Mouse (Mus musculus) cerebellum, adult 2 months (tissue): ENCODE data around the gene Gpr62.

Source experiments
- CTCF ChIP-seq: fragments of 200-500 bp; IDR thresholded peaks from 2 replicates; pipeline ENCODE4 v1.5.1; 2011; ENCODE audit warnings: low read depth, mild to moderate bottlenecking, control low read depth, low read length, moderate library complexity, borderline replicate concordance; ENCODE audit not compliant: insufficient read depth
- POLR2A ChIP-seq: fragments of 200-500 bp; IDR thresholded peaks from 2 replicates; pipeline ENCODE4 v1.6.1; 2011; ENCODE audit warnings: low read length, control low read depth, borderline replicate concordance; ENCODE audit not compliant: insufficient read depth

- TF ChIP-seq CTCF (no peak), POLR2A (no peak)
Measured at GRCm38 (mm10) chr9:106428719-106429220, 37.0 kb downstream of the Gpr62 start.
